Mouse (Mus musculus) gastrocnemius, adult 2 months (tissue): ENCODE measurements around the gene Tada3. TPM values are rescaled to one million over a fixed set of nuclear protein-coding genes. Genes with fewer than 3 reads are reported as not detected.

Source experiments
- DNase-seq: peaks from one replicate; pipeline ENCODE4 v3.0.0; 2022
- H3K27ac ChIP-seq: fragments of 200-600 bp; 2 replicates; pipeline ENCODE4 v1.8.1; 2022; ENCODE audit warnings: mild to moderate bottlenecking
- H3K4me3 ChIP-seq: fragments of 200-600 bp; 2 replicates; pipeline ENCODE4 v1.8.1; 2022; ENCODE audit warnings: mild to moderate bottlenecking, moderate library complexity
- CTCF ChIP-seq: fragments of 200-600 bp; IDR thresholded peaks from 2 replicates; pipeline ENCODE4 v1.8.1; 2022; ENCODE audit warnings: antibody characterized with exemption, mild to moderate bottlenecking, moderate library complexity
- intact Hi-C: fragments of 180-260 bp; cut with DNase I; formaldehyde crosslinking; loops from one replicate; pipeline ENCODE4 v1.15.1; 2025
- total RNA-seq, 2 experiments: library from RNA; stranded (reverse); gene quantifications; 2 replicates each; pipeline ENCODE4 v1.2.3; 2021

Gene Tada3
- total RNA-seq, 2 experiments from 2014 or later = 14.1 to 15.5 TPM

DNA sequence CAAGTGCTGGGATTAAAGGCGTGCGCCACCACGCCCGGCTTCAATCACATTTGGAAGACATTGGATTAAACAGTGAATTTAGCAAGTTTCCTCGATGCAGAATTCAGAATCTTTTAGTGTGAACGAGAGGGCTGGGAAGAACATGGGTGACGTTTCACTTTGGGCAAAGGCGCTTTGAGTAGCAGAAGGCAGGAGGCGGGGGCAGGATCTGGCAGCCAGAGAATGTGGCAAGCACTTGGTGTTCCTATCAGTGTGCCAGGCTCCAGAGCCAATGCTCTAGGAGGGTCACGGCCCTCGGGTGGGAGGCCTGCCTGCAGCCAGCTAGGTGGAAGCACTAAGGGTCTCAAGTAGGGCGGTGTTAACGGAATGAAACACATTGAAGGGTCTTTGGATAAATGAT, 24.4 kb upstream of the Tada3 start:
- TF ChIP-seq CTCF = no peak
- no peak overlapping the region for H3K4me3 ChIP-seq
- peak; percentile 61 for DNase-seq

GRCm38 (mm10) chr6:113396270-113397030, 18.8 kb upstream of the Tada3 start:
- no peak for DNase-seq
- TF ChIP-seq CTCF = no peak
- H3K27ac ChIP-seq = no peak overlapping the region
- H3K4me3 ChIP-seq = no peak overlapping the region
- intact Hi-C loops = no loop called here

More for the DNA sequence above, 24.4 kb upstream of the Tada3 start:
- intact Hi-C loops = no loop called here
- no peak overlapping the region for H3K27ac ChIP-seq

DNA sequence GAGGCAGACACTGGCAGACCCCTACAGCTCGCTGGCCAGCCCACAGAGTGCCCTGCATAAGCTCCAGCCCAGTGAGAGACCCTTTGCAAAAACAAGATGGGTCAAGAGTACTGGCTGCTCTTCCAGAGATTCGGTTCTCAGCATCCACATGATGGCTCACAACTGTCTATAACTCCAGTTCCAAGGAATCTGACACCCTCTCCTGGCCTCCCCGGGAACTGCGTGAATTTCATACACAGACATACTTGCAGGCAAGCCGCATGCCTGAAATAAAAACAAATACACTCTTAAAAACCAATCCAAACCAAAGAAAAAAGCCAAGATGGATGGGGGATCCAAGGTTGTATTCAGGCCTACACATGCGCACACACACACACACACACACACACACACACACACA, 17.8 kb upstream of the Tada3 start:
- no peak overlapping the region for H3K4me3 ChIP-seq
- no peak for DNase-seq
- intact Hi-C loops = no loop called here
- H3K27ac ChIP-seq = no peak overlapping the region
- no peak for TF ChIP-seq CTCF

DNA sequence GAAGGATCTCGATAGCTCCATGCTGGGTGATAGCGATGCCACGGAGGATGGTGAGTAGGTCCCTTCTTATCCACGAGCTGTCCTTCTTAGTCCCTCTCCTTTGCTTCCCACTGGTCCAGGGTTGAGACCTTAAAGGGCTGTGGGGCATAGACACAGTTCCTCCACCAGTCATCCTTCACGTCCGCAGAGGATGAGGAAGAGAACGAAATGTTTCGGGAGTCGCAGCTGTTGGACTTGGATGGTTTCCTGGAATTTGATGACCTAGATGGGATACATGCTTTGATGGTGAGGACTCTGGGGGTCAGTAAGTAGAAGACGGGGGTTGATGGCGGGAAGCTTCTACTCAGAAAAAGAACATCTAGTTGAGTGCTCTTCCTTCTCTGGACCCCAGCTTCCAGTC, 17.1 kb upstream of the Tada3 start:
- intact Hi-C loops = no loop called here
- no peak for DNase-seq
- 0 out of 2 replicates have a peak overlapping the region, but pooled peaks have one; percentile 24 for H3K27ac ChIP-seq
- H3K4me3 ChIP-seq = no peak overlapping the region
- TF ChIP-seq CTCF = no peak

GRCm38 (mm10) chr6:113393951-113394350, 16.3 kb upstream of the Tada3 start:
- Histone ChIP-seq H3K27ac (peak overlapping the region; percentile 32), H3K4me3 (no peak overlapping the region)
- intact Hi-C loops = no loop called here
- no peak for DNase-seq
- no peak for TF ChIP-seq CTCF

DNA sequence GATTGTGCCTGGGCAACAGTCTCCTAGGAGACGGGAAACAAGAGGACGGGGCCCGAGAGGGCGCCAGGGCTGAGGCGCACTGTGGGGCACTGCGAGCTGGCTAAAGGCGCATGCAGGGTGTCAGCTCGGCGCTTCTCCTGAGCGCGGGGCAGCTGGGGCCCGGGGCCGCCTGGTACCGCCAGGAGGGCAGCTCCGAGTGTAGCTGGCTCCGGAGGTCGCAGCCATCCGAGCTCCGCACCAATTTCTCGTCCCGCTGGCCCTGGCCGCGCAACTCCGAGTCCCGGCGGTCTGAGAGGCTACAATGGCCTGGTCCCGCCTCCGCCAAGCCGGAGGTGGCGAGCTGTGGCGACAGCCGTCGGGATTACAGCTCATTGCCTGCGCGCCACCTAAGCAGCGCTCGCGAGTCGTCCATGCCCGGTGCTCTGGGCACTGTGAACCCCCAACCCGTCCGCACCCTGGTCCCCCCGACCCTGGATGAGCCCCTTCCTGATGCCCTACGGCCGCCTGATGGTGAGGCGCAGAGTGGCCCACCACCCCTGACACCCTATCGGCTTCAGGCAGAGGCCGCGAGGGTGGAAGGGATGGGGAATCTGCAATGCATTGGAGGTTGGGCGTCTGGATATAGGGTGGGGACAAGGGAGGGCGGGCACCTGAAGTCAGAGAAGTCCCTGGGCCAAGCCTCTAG, 14.8 kb upstream of the Tada3 start:
- H3K27ac ChIP-seq = peak overlapping the region; percentile 64
- intact Hi-C loops = no loop called here

DNA sequence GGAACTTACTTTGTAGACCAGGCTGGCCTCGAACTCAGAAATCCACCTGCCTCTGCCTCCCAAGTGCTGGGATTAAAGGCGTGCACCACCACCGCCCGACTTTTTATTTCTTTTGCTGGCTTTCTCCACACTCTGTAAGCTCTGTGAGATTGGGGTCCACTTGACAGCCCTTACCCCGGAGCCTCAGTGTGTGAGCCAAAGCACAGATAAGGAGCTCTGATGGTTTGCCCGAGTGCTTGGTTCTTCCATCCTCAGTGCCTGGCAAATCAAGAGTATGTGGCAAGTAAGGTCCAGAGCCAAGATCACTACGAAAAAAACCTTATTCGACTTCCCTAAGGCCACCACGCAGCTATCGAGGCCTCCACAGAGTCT, 14.3 kb upstream of the Tada3 start:
- DNase-seq = no peak
- intact Hi-C loops = no loop called here
- Histone ChIP-seq H3K27ac (peak overlapping the region; percentile 64), H3K4me3 (peak overlapping the region; percentile 75)
- no peak for TF ChIP-seq CTCF

More for the DNA sequence above, 14.8 kb upstream of the Tada3 start:
- H3K4me3 ChIP-seq = peak overlapping the region; percentile 75
- peak; percentile 57 for DNase-seq
- no peak for TF ChIP-seq CTCF

DNA sequence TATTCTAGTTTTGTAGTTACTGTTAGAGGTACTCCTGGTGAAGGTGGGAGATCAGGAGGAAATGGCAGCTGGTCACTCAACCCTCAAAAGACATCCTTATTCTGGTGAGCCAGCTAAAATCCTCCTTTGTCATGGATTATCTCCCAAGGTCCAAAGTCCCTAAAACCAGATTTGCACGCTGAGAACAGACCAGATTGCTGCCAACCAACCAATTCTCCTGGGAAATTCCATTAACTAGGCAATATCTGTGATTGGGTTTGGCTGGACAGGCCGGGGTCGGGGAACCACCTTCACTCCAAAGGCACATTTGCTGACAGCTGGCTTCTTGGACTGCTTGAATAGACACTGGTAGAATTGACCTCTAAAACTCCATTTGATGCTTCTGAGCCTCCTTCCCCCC, 13.0 kb upstream of the Tada3 start:
- DNase-seq = no peak
- H3K4me3 ChIP-seq = no peak overlapping the region
- no peak for TF ChIP-seq CTCF
- intact Hi-C loops = no loop called here
- H3K27ac ChIP-seq = no peak overlapping the region

GRCm38 (mm10) chr6:113388960-113389359, 11.3 kb upstream of the Tada3 start, which contains the start of gene Ttll3:
Gene Ttll3, plus strand, starts transcription at chr6:113389260.
- Histone ChIP-seq H3K4me3 (no peak within 1 kb of the TSS), H3K27ac (no peak within 1 kb of the TSS)
- no peak for TF ChIP-seq CTCF
- intact Hi-C loops = no loop called here
- no peak for DNase-seq

DNA sequence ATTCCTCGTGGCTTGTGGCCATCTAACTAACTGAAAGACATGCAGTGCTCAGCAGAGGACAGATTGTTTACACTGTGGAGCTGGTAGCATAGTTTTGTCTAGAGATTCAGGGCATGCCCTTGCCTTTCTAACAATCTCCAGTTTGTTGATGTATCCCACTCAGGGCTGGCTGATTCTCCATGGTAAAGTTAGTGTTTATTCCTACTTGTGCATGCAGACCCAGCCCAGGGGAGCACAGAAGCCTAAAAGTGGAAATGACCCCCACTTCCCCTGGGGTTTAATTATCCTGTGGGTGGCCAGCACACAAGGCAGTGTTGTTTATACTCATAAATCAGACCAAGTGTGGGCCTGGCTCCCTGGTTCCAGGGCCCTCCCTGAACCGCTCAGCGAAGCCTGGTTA, 8.3 kb upstream of the Tada3 start:
- no peak for DNase-seq

DNA sequence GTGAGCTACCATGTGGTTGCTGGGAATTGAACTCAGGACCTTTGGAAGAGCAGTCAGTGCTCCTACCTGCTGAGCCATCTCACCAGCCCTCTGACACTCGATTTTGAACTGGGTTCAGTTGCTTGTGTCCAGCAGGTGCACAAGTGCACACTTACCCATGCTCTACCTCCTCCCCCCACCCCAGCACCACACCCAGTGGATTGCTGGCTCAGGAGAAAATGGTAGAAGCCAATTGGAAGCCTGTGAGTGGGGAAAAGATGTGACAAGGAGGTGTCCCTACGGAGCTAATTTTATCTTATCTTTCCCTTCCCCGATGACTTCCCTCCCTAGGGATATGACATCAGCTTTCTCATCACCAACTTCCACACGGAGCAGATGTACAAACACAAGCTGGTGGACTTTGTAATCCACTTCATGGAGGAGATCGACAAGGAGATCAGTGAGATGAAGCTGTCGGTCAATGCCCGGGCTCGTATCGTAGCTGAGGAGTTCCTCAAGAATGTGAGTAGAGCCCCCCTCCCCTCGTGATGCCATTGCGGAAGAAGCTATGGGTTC, 7.6 kb upstream of the Tada3 start:
- no peak overlapping the region for H3K4me3 ChIP-seq
- no peak for TF ChIP-seq CTCF
- no peak overlapping the region for H3K27ac ChIP-seq
- no peak for DNase-seq
- intact Hi-C loops = no loop called here

More for the DNA sequence above, 8.3 kb upstream of the Tada3 start:
- H3K27ac ChIP-seq = no peak overlapping the region
- TF ChIP-seq CTCF = no peak
- H3K4me3 ChIP-seq = no peak overlapping the region
- intact Hi-C loops = no loop called here

DNA sequence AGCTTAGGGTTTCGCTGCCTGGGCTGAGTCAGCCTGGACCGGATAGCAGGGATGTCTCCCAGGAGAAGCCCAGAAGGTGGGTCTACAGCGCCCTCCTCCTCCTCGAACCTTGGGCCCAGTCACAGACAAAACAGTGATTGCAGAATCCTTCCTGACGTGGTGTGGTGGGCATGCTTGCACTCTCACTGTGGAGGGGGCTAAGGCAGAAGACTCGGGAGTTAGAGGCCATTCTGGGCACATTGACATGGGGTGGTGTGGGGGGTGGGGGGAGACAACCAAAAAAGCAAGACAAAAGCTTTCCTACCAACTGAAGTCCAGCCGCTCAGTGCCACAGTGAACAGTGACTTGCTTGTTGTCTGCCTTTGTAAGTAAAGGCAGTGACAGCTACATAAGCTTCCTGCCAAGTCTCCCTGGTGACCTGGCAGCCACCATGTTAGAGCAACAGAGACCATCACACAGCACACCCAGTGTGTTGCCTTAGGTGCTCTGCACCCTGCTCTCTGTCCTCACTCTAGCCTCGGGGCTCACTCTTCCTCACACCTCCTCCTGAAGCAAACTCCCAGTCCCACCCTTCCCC, 6.8 kb upstream of the Tada3 start:
- no peak for DNase-seq
- H3K4me3 ChIP-seq = no peak overlapping the region
- H3K27ac ChIP-seq = no peak overlapping the region
- intact Hi-C loops = no loop called here
- no peak for TF ChIP-seq CTCF

- intact Hi-C loops = no loop called here
- no peak for TF ChIP-seq CTCF
- Histone ChIP-seq H3K27ac (no peak overlapping the region), H3K4me3 (no peak overlapping the region)
- DNase-seq = no peak
These were observed 2.8 kb upstream of the Tada3 start for GRCm38 (mm10) chr6:113380480-113380879.
